Mouse (Mus musculus) right cerebral cortex, postnatal 25 days (tissue): ENCODE data around the gene 1700014D04Rik.
"Not testable (repeated sequence)": the region's sequence is repeated elsewhere in the genome, so short reads cannot be mapped to it uniquely, and the experiment has no call there.

Experiments used
- DNase-seq: peaks from one replicate; pipeline ENCODE4 v3.0.0; 2022

1700014D04Rik gene

GRCm38 (mm10) chr13:59746711-59747110 is at the start of gene 1700014D04Rik:
Gene 1700014D04Rik (minus strand): TSS chr13:59746752.
- peak; percentile 71 for DNase-seq

DNA sequence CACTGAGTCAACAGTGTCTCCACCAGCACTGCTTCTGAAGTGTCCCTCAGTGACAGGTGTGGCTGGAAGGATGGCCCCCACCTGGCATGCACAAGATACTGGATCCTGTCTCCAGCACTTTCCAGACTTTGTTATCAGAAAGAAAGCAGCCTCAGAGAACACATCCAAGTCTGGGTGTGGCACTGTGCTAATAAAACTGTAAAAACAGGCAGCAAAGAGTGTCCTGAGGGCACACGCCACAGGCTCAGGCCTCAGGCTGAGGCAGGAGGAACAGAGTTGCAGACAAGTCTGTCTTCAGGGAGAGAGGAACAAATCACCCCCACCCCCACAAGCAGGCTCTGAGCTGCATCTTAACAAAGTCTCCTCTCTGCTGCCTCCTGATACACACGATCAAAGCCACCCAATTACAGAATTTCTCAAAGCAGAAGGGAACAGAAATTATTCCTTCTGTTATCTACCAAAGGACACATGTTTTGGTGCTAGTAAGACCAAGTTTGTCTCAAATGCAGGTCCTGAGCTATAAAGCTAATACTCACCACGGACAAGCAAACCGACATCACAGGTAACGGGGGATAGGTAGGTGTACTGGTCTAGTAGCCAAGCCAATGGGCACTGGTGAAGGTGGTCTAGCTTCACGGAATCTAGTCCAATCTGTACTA is 49.4 kb upstream of the 1700014D04Rik start:
- DNase-seq = no peak

GRCm38 (mm10) chr13:59794786-59795185 is 48.2 kb upstream of the 1700014D04Rik start:
- no peak for DNase-seq

DNA sequence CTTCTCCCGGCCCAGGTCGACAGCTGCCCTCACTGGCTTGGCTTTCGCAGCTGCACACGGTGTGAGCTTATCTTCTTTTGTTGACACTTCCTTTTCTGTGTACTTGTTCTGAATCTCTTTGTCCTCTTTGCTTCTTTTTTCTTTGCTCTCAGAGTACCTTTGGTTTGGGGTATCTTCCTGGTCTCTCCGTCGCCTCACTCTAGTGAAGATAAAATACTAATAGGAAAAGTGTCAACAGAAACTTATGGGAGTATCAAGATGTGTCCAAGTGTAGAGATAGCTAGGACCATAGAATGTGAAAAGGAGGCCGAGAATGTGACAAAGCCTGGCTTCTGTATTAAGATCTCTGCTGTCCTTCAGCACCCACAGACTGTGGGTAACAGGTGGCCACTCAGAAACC is 35.6 kb upstream of the 1700014D04Rik start, which contains the start of gene Gm49354:
TSS of gene Gm49354 (minus strand) at position 101 of the 400 bp plus-strand sequence.
- no peak for DNase-seq

DNA sequence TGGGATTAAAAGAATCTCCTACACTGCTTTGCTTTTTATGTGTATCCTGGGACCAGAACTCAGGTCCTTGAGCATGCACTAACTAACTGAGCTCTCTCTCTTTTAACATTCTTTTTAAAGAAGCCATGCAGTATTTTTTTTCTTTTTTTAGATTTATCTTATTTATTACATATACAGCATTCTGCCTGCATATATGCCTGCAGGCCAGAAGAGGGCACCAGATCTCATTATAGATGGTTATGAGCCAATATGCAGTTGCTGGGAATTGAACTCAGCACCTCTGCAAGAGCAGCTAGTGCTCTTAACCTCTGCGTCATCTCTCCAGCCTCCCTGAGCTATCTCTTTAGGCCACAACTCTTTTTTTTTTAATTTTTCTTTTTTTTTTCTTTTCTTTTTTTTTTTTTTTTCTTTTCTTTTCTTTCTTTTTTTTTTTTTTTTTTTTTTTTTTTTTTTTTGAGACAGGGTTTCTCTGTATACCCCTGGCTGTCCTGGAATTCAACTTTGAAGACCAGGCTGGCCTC is 33.3 kb upstream of the 1700014D04Rik start:
- DNase-seq = not testable (repeated sequence)

GRCm38 (mm10) chr13:59779213-59779612 is 32.7 kb upstream of the 1700014D04Rik start:
- no peak for DNase-seq

DNA sequence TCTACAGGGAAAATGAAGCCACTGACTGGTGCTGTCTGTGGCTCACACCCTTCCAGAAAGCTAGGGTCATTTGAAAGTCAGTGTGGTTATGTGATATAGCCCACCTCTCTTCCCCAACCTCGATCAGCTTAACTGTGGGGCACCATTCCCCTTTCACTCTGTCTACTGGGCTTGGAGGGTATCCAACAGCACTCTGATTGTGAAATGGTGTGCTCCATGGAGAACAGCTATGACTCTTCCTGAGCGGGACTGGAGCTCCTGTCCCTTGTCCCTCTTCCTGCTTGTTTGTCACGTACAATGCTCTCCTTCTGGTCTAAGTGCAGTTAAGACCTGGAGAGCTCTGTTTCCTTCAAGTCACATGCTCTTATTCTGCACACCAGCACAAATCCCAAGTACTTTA is 28.6 kb upstream of the 1700014D04Rik start:
- DNase-seq = no peak

GRCm38 (mm10) chr13:59771257-59771656 is 24.7 kb upstream of the 1700014D04Rik start:
- peak; percentile 37 for DNase-seq

DNA sequence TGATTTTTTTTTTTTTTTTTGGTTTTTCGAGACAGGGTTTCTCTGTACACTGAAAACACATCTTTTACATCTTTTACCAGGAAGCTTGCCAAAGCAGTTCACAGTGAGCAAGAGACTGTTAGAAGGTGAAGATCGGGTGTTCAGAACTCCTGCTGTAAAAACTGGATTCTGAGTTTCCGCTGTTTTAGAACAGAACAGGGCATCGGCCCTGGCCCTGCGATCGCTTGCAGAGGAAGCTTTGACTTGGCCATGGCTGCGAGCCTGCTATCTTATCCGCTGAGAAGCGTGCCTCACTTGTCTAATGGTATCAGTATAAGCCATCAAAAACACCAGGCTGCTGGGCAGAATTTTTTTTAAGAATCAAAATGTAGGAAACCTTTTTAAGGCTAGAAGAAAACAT is 24.3 kb upstream of the 1700014D04Rik start:
- peak; percentile 13 for DNase-seq

- DNase-seq = peak; percentile 82
Observed at GRCm38 (mm10) chr13:59770164-59770562, 23.6 kb upstream of the 1700014D04Rik start.

DNA sequence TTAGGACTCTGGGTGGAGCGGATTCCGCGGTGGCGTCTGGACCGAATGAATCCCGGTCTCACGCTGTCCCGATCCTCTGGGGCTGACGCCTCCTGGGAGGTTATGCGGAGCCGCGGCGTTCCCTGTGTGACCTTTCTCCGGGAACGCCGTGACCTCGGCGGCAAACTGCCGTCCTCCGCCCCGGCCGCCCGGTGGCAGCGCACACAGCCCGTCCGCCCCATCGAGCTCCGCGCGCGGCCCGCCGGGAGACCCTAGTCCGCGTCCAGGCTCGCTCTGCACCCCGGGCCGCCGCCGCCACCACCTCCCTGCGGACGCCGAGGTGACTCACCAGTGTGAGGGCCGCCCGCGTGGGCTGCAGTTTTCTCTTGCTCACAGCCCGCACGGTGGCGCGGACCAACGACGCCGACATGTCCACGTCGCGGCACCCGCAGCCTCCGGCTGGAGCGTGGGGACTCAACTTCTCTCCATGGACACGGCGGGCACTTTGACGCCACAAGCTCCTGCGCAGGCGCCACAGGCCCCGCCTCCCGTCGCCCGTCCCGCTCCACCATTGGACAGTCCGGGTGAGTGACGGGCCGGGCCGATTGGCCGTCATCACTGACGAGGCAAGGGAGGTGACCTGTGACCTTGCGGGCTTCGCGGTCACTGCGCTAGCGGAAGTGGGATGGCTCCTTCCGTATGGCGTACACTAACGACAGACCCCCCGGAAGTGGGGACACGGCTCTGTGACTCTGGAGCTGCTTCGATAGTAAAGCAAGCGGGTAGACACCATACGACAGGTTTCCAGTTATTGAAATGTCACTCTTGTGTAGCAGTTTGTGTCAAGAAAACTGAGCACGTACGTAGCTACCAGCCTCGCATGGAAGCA is 23.0 kb upstream of the 1700014D04Rik start, which contains the start of gene Isca1:
TSS of gene Isca1 (minus strand) at position 515 of the 868 bp plus-strand sequence.
- peak; percentile 99 for DNase-seq

DNA sequence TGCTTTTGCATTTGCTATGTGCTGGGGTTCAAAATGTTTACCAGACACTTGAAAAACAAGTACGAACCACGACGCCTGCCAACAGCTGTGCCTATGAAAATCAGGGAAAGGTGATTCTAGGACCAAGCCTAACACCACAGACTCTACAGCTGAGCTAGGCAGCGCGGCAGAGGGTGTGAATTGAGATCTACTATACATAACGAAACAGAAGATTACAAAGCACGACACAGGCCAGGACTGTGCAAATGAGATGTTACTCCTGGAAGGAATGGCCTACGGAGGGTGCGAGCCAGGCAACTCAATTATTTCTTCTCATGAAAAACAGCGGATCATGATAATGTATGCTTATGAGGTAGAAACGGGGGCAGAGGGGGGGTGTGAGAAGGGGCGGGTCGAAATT is 22.0 kb upstream of the 1700014D04Rik start:
- no peak for DNase-seq

DNA sequence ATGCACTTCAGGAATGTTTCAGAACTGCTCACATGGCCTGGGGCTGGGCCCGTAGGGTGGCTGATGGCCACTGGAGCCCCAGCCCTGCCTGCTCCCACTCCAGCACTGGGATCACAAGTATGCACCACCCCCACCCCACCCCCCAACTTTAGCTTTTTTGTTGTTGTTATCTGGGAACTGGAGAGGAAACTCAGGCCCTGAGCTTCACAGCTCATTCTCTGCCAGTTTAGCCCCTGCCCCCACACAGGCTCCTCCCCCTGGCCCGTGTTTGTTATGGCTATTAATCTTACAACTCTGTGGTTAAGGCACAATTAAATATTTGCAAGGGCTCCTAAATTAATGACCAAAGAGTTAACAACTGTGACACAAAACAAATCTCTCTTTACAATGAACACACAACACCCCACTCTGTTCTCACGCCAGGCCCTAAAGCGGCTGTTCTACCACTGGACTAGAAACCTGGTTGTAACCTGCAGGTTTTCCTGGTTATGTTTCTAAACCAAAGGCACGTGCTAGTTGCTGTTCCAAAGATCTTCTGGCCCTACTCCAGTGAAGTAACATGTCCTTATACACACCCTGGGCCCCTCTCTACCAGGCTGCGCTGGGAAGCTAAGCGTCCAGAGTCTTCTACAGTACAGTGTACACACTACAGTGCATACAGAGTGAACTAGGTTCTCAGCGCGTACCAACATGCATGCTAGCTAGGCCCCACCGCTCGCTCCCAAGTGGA is 20.4 kb upstream of the 1700014D04Rik start:
- DNase-seq = no peak

- DNase-seq = no peak
Observed at GRCm38 (mm10) chr13:59762791-59763190, 16.2 kb upstream of the 1700014D04Rik start.

DNA sequence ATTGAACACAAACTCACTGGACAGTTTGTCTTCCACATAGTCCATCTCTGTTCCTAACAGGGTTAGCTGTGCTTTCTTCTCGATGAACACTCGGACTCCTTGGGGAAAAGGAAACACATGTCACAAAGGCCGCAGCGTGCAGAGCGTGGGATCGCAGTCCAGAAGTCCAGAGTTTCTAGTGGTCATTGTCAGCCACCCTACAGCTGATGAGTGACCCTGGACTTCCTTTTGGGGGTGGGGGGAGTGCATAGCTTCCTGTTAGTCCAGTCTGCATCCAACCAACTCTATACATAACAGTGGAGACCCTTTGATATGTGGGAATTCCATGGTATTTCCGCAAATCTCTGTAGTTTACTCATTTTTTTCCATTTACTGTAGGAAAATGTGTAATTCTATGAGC is 10.4 kb upstream of the 1700014D04Rik start:
- no peak for DNase-seq

GRCm38 (mm10) chr13:59750310-59750709 is 3.8 kb upstream of the 1700014D04Rik start:
- DNase-seq = no peak

GRCm38 (mm10) chr13:59746164-59746563 is 388 bp downstream of the 1700014D04Rik start:
- DNase-seq = no peak

- DNase-seq = no peak
Observed at GRCm38 (mm10) chr13:59745462-59745861, 1.1 kb downstream of the 1700014D04Rik start.

DNA sequence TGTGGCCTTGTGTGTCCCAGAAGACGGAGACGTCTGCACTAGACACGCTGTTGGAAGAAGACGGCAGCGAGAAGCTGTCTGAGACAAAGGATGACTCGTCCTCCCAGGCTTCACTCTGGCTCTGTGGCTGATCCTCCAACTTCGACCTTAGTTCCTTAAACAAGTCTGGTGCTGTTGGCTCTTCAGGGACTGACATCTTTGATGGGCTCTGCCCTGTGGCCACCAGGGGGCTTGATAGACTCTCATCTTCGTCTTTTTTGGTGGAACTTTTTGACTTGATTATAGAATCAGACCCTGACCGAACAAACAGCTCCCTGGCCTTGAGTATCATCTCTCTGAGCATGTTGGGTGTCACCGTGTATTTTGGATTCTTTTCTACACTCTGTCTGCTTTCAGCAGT is 4.9 kb downstream of the 1700014D04Rik start:
- no peak for DNase-seq

DNA sequence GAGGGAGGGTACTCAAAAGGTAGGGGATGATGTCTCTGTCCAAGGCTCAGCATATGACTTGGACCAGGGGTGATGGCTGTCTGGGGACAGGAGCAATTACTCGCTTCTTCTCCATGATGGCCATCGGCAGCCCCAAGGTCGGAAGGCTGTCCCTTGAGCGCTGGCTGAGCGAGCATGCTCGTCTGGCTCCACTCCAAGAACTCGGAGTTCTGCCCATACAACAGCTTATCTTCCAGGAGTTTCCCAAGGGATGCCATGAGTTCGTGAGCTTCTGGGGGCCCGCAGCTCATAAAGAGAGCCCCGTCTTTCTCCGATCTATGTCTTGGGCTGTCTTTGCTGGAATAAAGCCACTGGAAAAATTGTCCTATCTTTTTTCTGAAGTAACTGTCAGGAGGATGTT is 5.5 kb downstream of the 1700014D04Rik start:
- no peak for DNase-seq

- no peak for DNase-seq
Observed at GRCm38 (mm10) chr13:59739397-59739796, 7.2 kb downstream of the 1700014D04Rik start.

DNA sequence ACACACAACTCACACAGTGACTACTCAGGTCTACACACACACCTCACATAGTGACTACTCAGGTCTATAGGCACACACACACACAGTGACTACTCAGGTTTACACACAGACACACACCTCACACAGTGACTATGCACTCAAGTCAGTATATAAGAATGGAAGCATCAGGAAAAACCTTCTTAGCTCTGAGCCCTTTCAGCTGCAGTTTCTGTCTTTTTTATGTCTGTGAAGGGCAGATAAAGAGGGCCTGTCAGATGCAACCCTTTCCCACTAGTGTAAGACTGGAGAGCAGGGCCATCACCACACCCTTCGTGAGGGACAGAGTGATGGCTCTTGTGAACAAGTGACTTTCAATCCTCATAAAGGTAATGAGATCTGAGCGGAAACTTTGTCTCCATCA is 8.1 kb downstream of the 1700014D04Rik start:
- no peak for DNase-seq

DNA sequence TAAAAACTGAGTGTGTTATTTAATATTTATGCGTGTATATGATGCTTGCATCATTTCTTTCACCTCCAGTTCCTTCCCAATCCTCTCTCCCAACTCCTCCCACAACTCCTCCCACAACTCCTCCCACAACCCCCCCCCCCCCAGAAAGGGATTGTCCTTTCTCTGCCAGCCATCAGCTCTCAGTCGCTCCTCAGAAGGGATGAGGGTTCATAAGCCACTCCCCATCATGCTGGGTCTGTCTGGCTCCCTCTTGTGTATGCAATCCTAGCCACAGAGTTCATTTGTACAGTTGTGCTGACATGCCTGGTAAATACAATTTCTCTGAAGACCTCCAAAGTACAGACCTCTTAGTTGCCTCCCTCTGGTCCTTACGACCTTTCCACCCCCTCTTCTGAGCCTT is 11.4 kb downstream of the 1700014D04Rik start:
- DNase-seq = no peak
